Mouse (Mus musculus) neural tube, embryonic 14.5 days (tissue): ENCODE data around the gene Izumo1. TPM values are rescaled to one million over a fixed set of nuclear protein-coding genes. Genes with fewer than 3 reads are reported as not detected.

Source experiments
- ATAC-seq: fragments of 200-750 bp; cut with Nextera tagmentation; 2 replicates; pipeline ENCODE4 v1.8.0; 2017; ENCODE audit warnings: low read depth, mild to moderate bottlenecking, moderate TSS enrichment, moderate library complexity
- H3K27ac ChIP-seq: fragments of 300-500 bp; sonication (generic); 2 replicates; pipeline ENCODE4 v1.5.1; 2014; ENCODE audit warnings: low read depth, mild to moderate bottlenecking, control low read depth, low read length, moderate library complexity, mixed read lengths
- H3K27me3 ChIP-seq: fragments of 300-500 bp; sonication (generic); 2 replicates; pipeline ENCODE4 v1.6.1; 2014; ENCODE audit warnings: low read length; ENCODE audit not compliant: control insufficient read depth, insufficient read depth
- H3K36me3 ChIP-seq: fragments of 300-500 bp; sonication (generic); 2 replicates; pipeline ENCODE4 v1.6.1; 2014; ENCODE audit warnings: low read length, mixed read lengths; ENCODE audit not compliant: control insufficient read depth, insufficient read depth
- H3K4me1 ChIP-seq: fragments of 300-500 bp; sonication (generic); 2 replicates; pipeline ENCODE4 v1.6.1; 2014; ENCODE audit warnings: low read length; ENCODE audit not compliant: control insufficient read depth, insufficient read depth
- H3K4me2 ChIP-seq: fragments of 300-500 bp; sonication (generic); 2 replicates; pipeline ENCODE4 v1.6.1; 2014; ENCODE audit warnings: mild to moderate bottlenecking, low read depth, low read length, control low read depth
- H3K4me3 ChIP-seq: fragments of 300-500 bp; sonication (generic); 2 replicates; pipeline ENCODE4 v1.5.1; 2014; ENCODE audit warnings: low read depth, low read length, control low read depth, mixed read lengths
- H3K9ac ChIP-seq: fragments of 300-500 bp; sonication (generic); replicated peaks from 2 replicates; pipeline ENCODE4 v1.6.1; 2014; ENCODE audit warnings: low read depth, mild to moderate bottlenecking, control low read depth, low read length, mixed read lengths
- H3K9me3 ChIP-seq: fragments of 300-500 bp; sonication (generic); 2 replicates; pipeline ENCODE4 v1.6.1; 2016; ENCODE audit warnings: low read length; ENCODE audit not compliant: control insufficient read depth
- WGBS: fragments of 180-500 bp; shearing (Covaris S2); extraction: QIAGEN DNeasy Blood & Tissue Kit; methylation state at CpG from one replicate; pipeline ENCODE4 v1.1.7; 2014; 5-methylcytosine and 5-hydroxymethylcytosine counted together
- polyA plus RNA-seq: library from polyadenylated mRNA; unstranded; fragments of >200 nt; fragmentation: Nextera tagmentation; extraction: Ambion mirVana; gene quantifications from 2 replicates; pipeline ENCODE4 v1.2.1, GENCODE M21; 2014

Gene Izumo1
- polyA plus RNA-seq, 1 experiment from 2014 or later, result not detected

DNA sequence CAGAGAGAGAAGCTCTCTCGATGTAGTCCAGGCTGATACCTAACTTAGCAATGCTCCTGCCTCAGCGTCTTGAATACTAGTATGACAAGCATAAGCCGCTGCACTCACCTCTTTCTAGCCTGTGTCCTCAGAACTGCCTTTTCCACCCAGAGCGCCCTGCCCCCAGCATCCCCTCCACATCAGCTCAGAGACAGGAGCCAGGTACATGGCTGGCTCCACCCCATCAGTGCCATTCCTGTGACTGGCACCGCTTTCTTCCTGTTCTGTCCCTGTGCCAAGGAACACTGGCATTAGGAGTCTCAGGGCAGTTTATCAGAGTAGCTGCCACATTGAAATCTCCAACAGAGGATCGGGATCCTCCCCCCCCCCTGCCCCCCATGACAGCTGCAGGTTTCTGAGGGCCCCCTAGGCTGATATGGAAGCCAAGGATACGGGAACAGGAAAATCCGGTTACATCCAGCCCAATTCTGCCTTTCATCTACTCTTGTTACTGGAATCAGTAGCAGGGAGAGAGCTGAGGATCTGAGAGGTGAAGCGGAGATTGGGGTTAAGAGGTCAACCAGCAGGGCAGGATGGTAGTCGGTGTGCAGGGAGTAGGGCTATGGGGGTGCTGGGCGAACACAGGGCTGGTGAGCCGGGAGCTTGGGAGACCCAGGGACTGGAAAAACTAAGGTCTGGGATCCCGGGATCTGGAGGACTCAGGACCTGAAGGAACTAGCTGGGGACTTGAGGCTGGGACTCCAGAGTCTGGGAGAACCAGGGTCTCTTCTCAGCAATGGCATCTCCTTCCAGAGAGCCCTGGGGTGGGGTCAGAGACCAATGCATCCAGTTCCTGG, 43.9 kb downstream of the Izumo1 start:
- Histone ChIP-seq H3K27me3 (no peaks in the 10 kb centered on the region), H3K4me3 (no peak overlapping the region), H3K36me3 (no peaks in the 10 kb centered on the region), H3K9ac (no peak overlapping the region), H3K9me3 (no peaks in the 10 kb centered on the region), H3K27ac (no peak overlapping the region), H3K4me2 (no peak overlapping the region), H3K4me1 (no peaks in the 10 kb centered on the region)
- 63% methylated on average over 13 of the region's 13 CpGs for WGBS
- ATAC-seq, result no peak

DNA sequence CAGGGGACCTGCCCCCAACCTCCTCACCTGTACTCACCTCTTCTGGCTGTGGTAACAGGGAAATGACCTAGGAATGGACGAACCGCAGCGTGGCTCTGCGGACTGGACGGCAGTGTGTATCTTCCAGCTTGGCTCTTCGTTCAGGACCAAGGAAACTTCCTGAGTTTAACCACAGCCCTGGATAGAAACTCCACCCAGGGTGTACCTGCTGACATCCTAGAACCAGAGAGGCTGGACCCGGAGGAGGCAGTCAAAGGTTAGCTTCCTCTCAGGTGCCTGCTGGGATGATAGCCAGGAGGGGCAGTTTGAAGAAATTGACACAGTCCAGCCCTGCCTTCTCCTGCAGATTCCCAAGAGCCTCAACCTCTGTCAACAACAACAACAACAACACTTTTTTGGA, 44.5 kb downstream of the Izumo1 start, which contains the start of gene Fut2:
Gene Fut2 (minus strand): TSS at position 234 of the 400 bp plus-strand sequence.
- no peak within 1 kb of the TSS for H3K27ac ChIP-seq
- H3K4me3 ChIP-seq, result no peak within 1 kb of the TSS
- H3K27me3 ChIP-seq, result no peaks in the 10 kb centered on the region
- H3K36me3 ChIP-seq, result no peaks in the 10 kb centered on the region
- H3K4me1 ChIP-seq, result no peaks in the 10 kb centered on the region
- H3K9ac ChIP-seq, result no peak within 1 kb of the TSS
- no peak within 1 kb of the TSS for H3K4me2 ChIP-seq
- no peak for ATAC-seq
- 86% methylated on average over 7 of the region's 7 CpGs for whole genome bisulfite sequencing
- no peaks in the 10 kb centered on the region for H3K9me3 ChIP-seq

DNA sequence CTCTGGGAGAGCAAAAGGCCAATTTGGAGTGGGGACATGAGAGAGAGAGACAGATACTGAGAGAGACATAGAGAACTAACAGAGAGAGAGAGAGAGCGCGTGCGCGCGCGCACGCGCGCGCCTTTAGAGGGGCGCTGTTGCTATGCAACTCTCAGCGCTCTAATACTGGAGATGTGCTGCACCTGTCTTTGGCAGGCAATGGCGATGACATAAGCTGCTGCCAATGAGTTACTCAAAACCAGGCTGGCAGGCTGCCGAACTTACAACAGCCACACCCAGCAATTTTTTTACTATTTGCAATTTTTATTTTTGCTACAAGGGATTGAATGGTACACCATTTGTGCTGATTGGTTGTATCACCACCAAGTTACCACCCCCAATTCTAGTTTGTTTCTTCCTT, 46.1 kb downstream of the Izumo1 start:
- no peak overlapping the region for H3K4me2 ChIP-seq
- H3K4me3 ChIP-seq, result no peak overlapping the region
- ATAC-seq, result no peak
- H3K27me3 ChIP-seq, result no peaks in the 10 kb centered on the region
- no peak overlapping the region for H3K27ac ChIP-seq
- H3K36me3 ChIP-seq, result no peaks in the 10 kb centered on the region
- no peak overlapping the region for H3K9ac ChIP-seq
- WGBS, result 82% methylated on average over 14 of the region's 14 CpGs
- no peaks in the 10 kb centered on the region for H3K9me3 ChIP-seq
- H3K4me1 ChIP-seq, result no peaks in the 10 kb centered on the region

DNA sequence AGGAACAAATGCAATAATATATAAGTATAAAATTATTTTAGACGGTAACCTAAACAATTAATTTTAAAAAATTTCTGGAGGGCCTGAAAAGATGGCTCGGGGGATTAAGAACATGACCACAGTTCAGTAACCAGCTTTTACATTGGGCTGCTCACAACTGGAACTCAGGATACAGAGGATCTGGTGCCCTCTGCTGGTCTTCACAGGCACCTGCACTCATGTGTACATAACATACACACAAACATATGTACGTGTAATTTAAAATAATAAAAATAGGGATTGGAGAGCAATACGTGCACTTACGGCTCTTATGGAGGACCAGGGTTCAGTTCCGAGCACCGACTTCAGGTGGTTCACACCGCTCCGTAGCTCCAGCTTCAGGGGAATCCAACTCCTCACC, 47.3 kb downstream of the Izumo1 start:
- Histone ChIP-seq H3K4me1 (no peaks in the 10 kb centered on the region), H3K9ac (no peak overlapping the region), H3K4me3 (no peak overlapping the region), H3K27ac (no peak overlapping the region), H3K4me2 (no peak overlapping the region), H3K9me3 (no peaks in the 10 kb centered on the region), H3K36me3 (no peaks in the 10 kb centered on the region), H3K27me3 (no peaks in the 10 kb centered on the region)
- ATAC-seq, result no peak
- 96% methylated on average over 9 of the region's 9 CpGs for WGBS

DNA sequence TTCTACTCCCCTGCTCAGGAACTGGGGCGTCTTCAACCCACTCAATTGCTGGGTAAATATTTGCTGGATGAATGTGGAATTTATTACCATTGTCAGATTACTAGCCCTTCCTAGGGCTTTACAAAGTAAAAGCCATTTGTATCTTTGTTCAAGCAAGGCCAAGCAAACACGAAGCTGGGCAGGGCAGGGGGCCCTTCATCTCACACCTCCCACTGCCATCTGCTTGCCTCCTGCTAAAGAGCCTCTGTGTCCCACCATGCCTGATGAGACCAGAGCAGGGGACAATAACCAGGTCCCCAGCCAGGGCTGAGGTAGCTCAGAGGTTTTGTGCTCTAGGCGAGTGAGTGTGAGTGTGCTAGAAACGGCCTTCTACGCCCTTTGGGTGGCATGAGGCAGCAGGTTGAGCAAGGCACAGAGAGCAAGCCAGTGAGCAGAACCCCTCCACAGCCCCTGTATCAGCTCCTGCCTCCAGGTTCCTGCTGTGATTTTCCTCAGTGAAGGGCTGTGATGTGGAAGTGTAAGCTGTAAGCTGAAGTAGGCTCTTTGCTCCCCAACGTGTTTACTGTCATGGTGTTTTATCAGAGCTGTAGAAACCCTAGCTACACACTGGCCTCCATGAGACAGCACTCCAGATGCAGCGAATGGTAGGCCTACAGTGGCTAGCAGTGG, 56.1 kb downstream of the Izumo1 start:
- WGBS, result 82% methylated on average over 7 of the region's 7 CpGs
- Histone ChIP-seq H3K36me3 (no peaks in the 10 kb centered on the region), H3K9ac (no peak overlapping the region), H3K9me3 (no peaks in the 10 kb centered on the region), H3K27ac (no peak overlapping the region), H3K4me2 (no peak overlapping the region), H3K27me3 (no peaks in the 10 kb centered on the region), H3K4me3 (no peak overlapping the region), H3K4me1 (no peaks in the 10 kb centered on the region; the same call in 1 of the 2 replicates)
- no peak for ATAC-seq

Other genes with a start within 250 kb of the Izumo1 start
- 76.1 and 93.7 TPM in 2 replicates for gene Snrnp70, start 226.1 kb upstream of the Izumo1 start, polyA plus RNA-seq
- not detected in 2 replicates for gene Kcna7, start 216.2 kb upstream of the Izumo1 start, polyA plus RNA-seq
- not detected in 2 replicates for gene Ntf5, start 208.1 kb upstream of the Izumo1 start, polyA plus RNA-seq
- gene Lhb, start 201.0 kb upstream of the Izumo1 start, polyA plus RNA-seq, result not detected in 2 replicates
- gene Gys1, start 187.0 kb upstream of the Izumo1 start, polyA plus RNA-seq, result 18.1 and 19.9 TPM in 2 replicates
- 86.8 and 95.3 TPM in 2 replicates for gene Ruvbl2, start 183.7 kb upstream of the Izumo1 start, polyA plus RNA-seq
- gene Ftl1, start 161.9 kb upstream of the Izumo1 start, polyA plus RNA-seq, result 5,062 and 5,088 TPM in 2 replicates
- gene Bax, start 154.9 kb upstream of the Izumo1 start, polyA plus RNA-seq, result 107 and 215 TPM in 2 replicates
- 0.17 and 0.31 TPM in 2 replicates for gene Tulp2, start 139.9 kb upstream of the Izumo1 start, polyA plus RNA-seq
- gene Gm45808, start 135.0 kb upstream of the Izumo1 start, polyA plus RNA-seq, result not detected in 2 replicates
- gene Dhdh, start 133.0 kb upstream of the Izumo1 start, polyA plus RNA-seq, result 4.0 and 4.6 TPM in 2 replicates
- gene Nucb1, start 111.4 kb upstream of the Izumo1 start, polyA plus RNA-seq, result 115 and 134 TPM in 2 replicates
- gene Ppp1r15a, start 95.5 kb upstream of the Izumo1 start, polyA plus RNA-seq, result 14.0 and 14.2 TPM in 2 replicates
- gene Plekha4, start 95.5 kb upstream of the Izumo1 start, polyA plus RNA-seq, result 0.54 and 3.2 TPM in 2 replicates
- 0.40 and 0.60 TPM in 2 replicates for gene Hsd17b14, start 66.9 kb upstream of the Izumo1 start, polyA plus RNA-seq
- gene Bcat2, start 51.7 kb upstream of the Izumo1 start, polyA plus RNA-seq, result 15.8 and 19.2 TPM in 2 replicates
- not detected in 2 replicates for gene Fgf21, start 6.3 kb upstream of the Izumo1 start, polyA plus RNA-seq
- not detected in 2 replicates for gene Fut1, start 4.5 kb upstream of the Izumo1 start, polyA plus RNA-seq
- 12.8 and 14.2 TPM in 2 replicates for gene Rasip1, start 5.7 kb downstream of the Izumo1 start, polyA plus RNA-seq
- 2.6 and 3.0 TPM in 2 replicates for gene Mamstr, start 18.2 kb downstream of the Izumo1 start, polyA plus RNA-seq
- gene Fut2, start 44.6 kb downstream of the Izumo1 start, polyA plus RNA-seq, result 0.15 and 0.51 TPM in 2 replicates
- 1.8 TPM in 1 of 2 replicates, not detected in the other for gene Ntn5, start 62.2 kb downstream of the Izumo1 start, polyA plus RNA-seq
- gene Sec1, start 72.6 kb downstream of the Izumo1 start, polyA plus RNA-seq, result 0.13 and 0.54 TPM in 2 replicates
- 31.9 and 32.8 TPM in 2 replicates for gene Car11, start 78.0 kb downstream of the Izumo1 start, polyA plus RNA-seq
- gene Dbp, start 83.3 kb downstream of the Izumo1 start, polyA plus RNA-seq, result 2.5 and 2.6 TPM in 2 replicates
- gene Rpl18, start 93.6 kb downstream of the Izumo1 start, polyA plus RNA-seq, result 603 and 609 TPM in 2 replicates
- gene Sphk2, start 96.2 kb downstream of the Izumo1 start, polyA plus RNA-seq, result 15.6 and 19.1 TPM in 2 replicates
- 0.17 and 0.24 TPM in 2 replicates for gene Fam83e, start 99.4 kb downstream of the Izumo1 start, polyA plus RNA-seq
- gene Spaca4, start 104.0 kb downstream of the Izumo1 start, polyA plus RNA-seq, result not detected in 2 replicates
- 21.2 and 32.3 TPM in 2 replicates for gene Lmtk3, start 161.9 kb downstream of the Izumo1 start, polyA plus RNA-seq
- gene Sult2b1, start 162.9 kb downstream of the Izumo1 start, polyA plus RNA-seq, result 6.8 and 9.7 TPM in 2 replicates
- gene Cyth2, start 192.8 kb downstream of the Izumo1 start, polyA plus RNA-seq, result 223 and 266 TPM in 2 replicates
- 1.1 and 1.3 TPM in 2 replicates for gene Kcnj14, start 203.0 kb downstream of the Izumo1 start, polyA plus RNA-seq
- gene Grwd1, start 209.1 kb downstream of the Izumo1 start, polyA plus RNA-seq, result 39.0 and 40.5 TPM in 2 replicates